Mouse (Mus musculus) cortical plate, adult 2 months (tissue): ENCODE measurements around the gene Mtcl1.

Source experiments
- CTCF ChIP-seq: fragments of 200-500 bp; IDR thresholded peaks from 2 replicates; pipeline ENCODE4 v1.5.1; 2011; ENCODE audit warnings: mild to moderate bottlenecking, control low read depth, low read length; ENCODE audit not compliant: insufficient read depth; ENCODE audit errors: extremely low read depth
- POLR2A ChIP-seq: fragments of 200-500 bp; IDR thresholded peaks from 2 replicates; pipeline ENCODE4 v1.6.1; 2011; ENCODE audit warnings: mild to moderate bottlenecking, low read length, control low read depth; ENCODE audit not compliant: insufficient read depth; ENCODE audit errors: extremely low read depth

DNA sequence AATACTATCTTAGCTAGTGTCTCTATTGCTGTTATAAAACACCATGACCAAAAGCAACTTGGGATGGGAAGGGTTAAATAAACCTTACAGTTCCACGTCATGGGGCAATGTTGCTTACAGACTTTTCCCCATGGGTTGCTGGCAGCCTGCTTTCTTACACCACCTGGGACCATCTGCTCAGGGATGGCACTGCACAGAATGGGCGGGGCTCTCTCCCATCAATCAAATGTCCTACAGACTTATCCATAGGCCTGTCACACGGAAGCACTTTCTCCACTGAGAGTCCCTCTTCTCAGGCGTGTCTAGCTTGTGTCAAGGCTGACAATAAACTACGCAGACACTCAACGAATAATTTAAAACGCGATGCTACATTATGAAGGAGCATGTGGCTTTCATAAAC, 12.7 kb downstream of the Mtcl1 start:
- TF ChIP-seq POLR2A (no peak), CTCF (no peak)
